ENCODE assay signal across 27 mouse cellular contexts in genomic region chr12:9881953-9882623, GRCm38 (mm10).
"Had no signal": no experiment of that assay in that cellular context is flagged by ENCODE, and none has a peak within 500 bp of the region (broad histone marks: within the 10 kb centered on the region; RNA-seq: fewer than 3 reads in every experiment).

No protein-coding gene starts in this region.

- H3K4me2 ChIP-seq: heart, embryonic 12.5 days; hindbrain, embryonic 12.5 days; hindbrain, embryonic 14.5 days; intestine, embryonic 15.5 days; limb, embryonic 12.5 days; liver, embryonic 11.5 days; liver, embryonic 13.5 days; liver, embryonic 15.5 days had no signal

- H3K9ac ChIP-seq: heart, embryonic 12.5 days; hindbrain, embryonic 12.5 days; hindbrain, embryonic 14.5 days; intestine, embryonic 15.5 days; limb, embryonic 12.5 days; liver, embryonic 13.5 days; liver, embryonic 15.5 days had no signal

- H3K27ac ChIP-seq: gastrocnemius, adult 2 months; heart, embryonic 10.5 days; hindbrain, embryonic 10.5 days; hindbrain, embryonic 12.5 days; hindbrain, embryonic 14.5 days; intestine, embryonic 15.5 days; kidney, postnatal 0 days; limb, embryonic 12.5 days; liver, embryonic 13.5 days; liver, embryonic 15.5 days had no signal

- H3K4me3 ChIP-seq: gastrocnemius, adult 2 months; heart, embryonic 10.5 days; heart, embryonic 12.5 days; hindbrain, embryonic 10.5 days; hindbrain, embryonic 12.5 days; intestine, embryonic 15.5 days; limb, embryonic 12.5 days; liver, embryonic 13.5 days; liver, embryonic 15.5 days had no signal

- H3K36me3 ChIP-seq: heart, embryonic 10.5 days; heart, embryonic 12.5 days; hindbrain, embryonic 10.5 days; hindbrain, embryonic 12.5 days; intestine, embryonic 15.5 days; limb, embryonic 12.5 days; liver, embryonic 13.5 days; liver, embryonic 15.5 days had no signal

- ATAC-seq: hindbrain, embryonic 16.5 days; inflammation-experienced regulatory T-cells, adult 6 months; intestine, embryonic 15.5 days had no signal

- H3K9me3 ChIP-seq: heart, embryonic 10.5 days; heart, embryonic 12.5 days; hindbrain, embryonic 10.5 days; hindbrain, embryonic 12.5 days; intestine, embryonic 15.5 days; limb, embryonic 12.5 days; liver, embryonic 13.5 days; liver, embryonic 15.5 days had no signal

- H3K4me1 ChIP-seq: heart, embryonic 10.5 days; heart, embryonic 12.5 days; hindbrain, embryonic 10.5 days; hindbrain, embryonic 12.5 days; intestine, embryonic 15.5 days; limb, embryonic 12.5 days; liver, embryonic 13.5 days; liver, embryonic 15.5 days had no signal

- H3K27me3 ChIP-seq: heart, embryonic 12.5 days; hindbrain, embryonic 12.5 days; intestine, embryonic 15.5 days; limb, embryonic 12.5 days; liver, embryonic 13.5 days; liver, embryonic 15.5 days had no signal

- DNase-seq: gastrocnemius, adult 2 months; gastrocnemius, postnatal 10 days; gastrocnemius, postnatal 25 days; heart, adult 11 months; heart, postnatal 10 days; heart, postnatal 4 days; kidney, adult 18-20 months; kidney, adult 8-10 months; kidney, postnatal 14 days; kidney, postnatal 36 days; layer of hippocampus, adult 9-11 months; layer of hippocampus, postnatal 36 days; left cerebral cortex, postnatal 4 days; liver; liver, embryonic 13.5 days had no signal
